Mouse (Mus musculus) lung, embryonic 15.5 days (tissue): ENCODE data around the gene Kcnj16. TPM values are rescaled to one million over a fixed set of nuclear protein-coding genes. Genes with fewer than 3 reads are reported as not detected.
A peak's percentile ranks its signal among the peaks of the same experiment; 100 is the strongest.

ENCODE experiments used
- ATAC-seq: fragments of 200-750 bp; cut with Nextera tagmentation; 2 replicates; pipeline ENCODE4 v1.8.0; 2017; ENCODE audit warnings: moderate number of reproducible peaks, borderline replicate concordance; ENCODE audit not compliant: low FRiP score, low TSS enrichment; ENCODE audit errors: extremely low read depth
- H3K27ac ChIP-seq: fragments of 300-500 bp; sonication (generic); 2 replicates; pipeline ENCODE4 v1.5.1; 2015; ENCODE audit warnings: moderate library complexity, mild to moderate bottlenecking, inconsistent platforms
- H3K27me3 ChIP-seq: fragments of 300-500 bp; sonication (generic); 2 replicates; pipeline ENCODE4 v1.6.1; 2015; ENCODE audit warnings: inconsistent platforms
- H3K36me3 ChIP-seq: fragments of 300-500 bp; sonication (generic); 2 replicates; pipeline ENCODE4 v1.6.1; 2015; ENCODE audit warnings: inconsistent platforms
- H3K4me1 ChIP-seq: fragments of 300-500 bp; sonication (generic); 2 replicates; pipeline ENCODE4 v1.6.1; 2015; ENCODE audit warnings: inconsistent platforms
- H3K4me2 ChIP-seq: fragments of 300-500 bp; sonication (generic); 2 replicates; pipeline ENCODE4 v1.6.1; 2015; ENCODE audit warnings: inconsistent platforms, mild to moderate bottlenecking, moderate library complexity
- H3K4me3 ChIP-seq: fragments of 300-500 bp; sonication (generic); 2 replicates; pipeline ENCODE4 v1.5.1; 2015; ENCODE audit warnings: mild to moderate bottlenecking, inconsistent platforms
- H3K9ac ChIP-seq: fragments of 300-500 bp; sonication (generic); 2 replicates; pipeline ENCODE4 v1.6.1; 2015; ENCODE audit warnings: inconsistent platforms
- H3K9me3 ChIP-seq: fragments of 300-500 bp; sonication (generic); 2 replicates; pipeline ENCODE4 v1.6.1; 2016; ENCODE audit warnings: inconsistent platforms
- WGBS: fragments of 180-500 bp; shearing (Covaris S2); methylation state at CpG from one replicate; pipeline ENCODE4 v1.1.7; 2015; 5-methylcytosine and 5-hydroxymethylcytosine counted together
- polyA plus RNA-seq: library from polyadenylated mRNA; unstranded; fragments of >200 nt; fragmentation: Nextera tagmentation; extraction: Ambion mirVana; gene quantifications from 2 replicates; pipeline ENCODE4 v1.2.1, GENCODE M21; 2015

Gene Kcnj16
- polyA plus RNA-seq: not detected in 2 replicates

DNA sequence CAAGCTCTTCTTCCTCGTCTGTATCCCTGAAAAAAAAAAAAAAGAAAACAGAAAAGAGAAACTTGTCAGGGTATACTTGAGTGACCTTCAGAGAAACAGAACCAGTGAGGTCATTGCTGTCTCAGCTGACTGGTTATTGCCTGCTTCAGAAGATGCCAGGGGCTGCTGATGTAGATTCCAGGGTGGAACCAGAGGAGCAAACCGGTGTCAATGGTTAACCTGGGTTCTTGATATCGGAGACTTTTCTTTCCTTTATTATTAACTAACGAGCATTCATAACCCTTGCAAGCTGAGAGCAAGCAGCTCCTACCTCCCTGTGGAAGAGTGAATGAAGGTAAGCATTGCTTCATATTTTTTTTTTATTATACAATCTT lies at the start of gene Kcnj16:
Gene Kcnj16, plus strand, starts transcription at position 272 of the 374 bp plus-strand sequence.
- H3K27ac ChIP-seq: no peak within 1 kb of the TSS
- no peak within 1 kb of the TSS for H3K4me2 ChIP-seq

DNA sequence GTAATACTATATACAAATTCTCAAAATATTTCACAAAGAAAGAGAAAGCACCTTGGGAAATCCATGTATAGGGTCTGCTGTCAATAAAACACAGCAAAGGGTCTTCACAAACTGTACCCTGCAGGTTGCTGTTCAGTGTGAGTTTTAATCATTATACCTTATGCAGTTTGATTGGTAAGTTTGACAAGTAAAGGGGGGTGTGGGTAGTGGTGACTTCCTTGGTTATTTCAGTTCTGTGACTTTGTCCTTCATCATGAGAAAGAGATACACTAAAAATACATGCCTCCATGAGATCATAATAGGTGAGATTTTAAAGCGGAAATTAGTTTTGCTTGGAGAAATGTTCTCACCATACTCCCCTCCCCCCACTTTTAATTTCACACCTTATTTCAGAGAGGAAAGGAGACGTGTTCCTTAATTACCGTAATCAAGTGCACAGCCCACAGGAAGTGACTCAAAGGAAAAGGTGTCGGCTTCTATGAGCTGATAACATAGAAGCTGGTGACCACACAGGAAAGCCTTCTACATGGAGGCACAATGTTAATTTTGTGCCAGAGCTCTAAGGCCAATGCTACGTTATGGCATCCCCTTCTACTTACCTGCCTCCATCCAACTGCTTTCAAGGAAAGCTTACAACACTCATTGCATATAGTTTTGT lies 48.9 kb upstream of the Kcnj16 start:
- Histone ChIP-seq H3K27me3 (no peaks in the 10 kb centered on the region), H3K4me3 (no peak overlapping the region), H3K27ac (no peak overlapping the region), H3K4me1 (no peaks in the 10 kb centered on the region), H3K36me3 (no peaks in the 10 kb centered on the region), H3K9me3 (no peaks in the 10 kb centered on the region), H3K9ac (no peak overlapping the region), H3K4me2 (no peak overlapping the region)
- 61% methylated on average over 5 of the region's 5 CpGs for WGBS
- ATAC-seq: no peak

More for the DNA sequence above, at the start of gene Kcnj16:
- Histone ChIP-seq H3K9ac (no peak within 1 kb of the TSS), H3K9me3 (no peaks in the 10 kb centered on the region), H3K4me3 (no peak within 1 kb of the TSS), H3K4me1 (no peaks in the 10 kb centered on the region), H3K27me3 (no peaks in the 10 kb centered on the region), H3K36me3 (no peaks in the 10 kb centered on the region)
- WGBS: 57% methylated on average over 4 of the region's 4 CpGs
- no peak for ATAC-seq

DNA sequence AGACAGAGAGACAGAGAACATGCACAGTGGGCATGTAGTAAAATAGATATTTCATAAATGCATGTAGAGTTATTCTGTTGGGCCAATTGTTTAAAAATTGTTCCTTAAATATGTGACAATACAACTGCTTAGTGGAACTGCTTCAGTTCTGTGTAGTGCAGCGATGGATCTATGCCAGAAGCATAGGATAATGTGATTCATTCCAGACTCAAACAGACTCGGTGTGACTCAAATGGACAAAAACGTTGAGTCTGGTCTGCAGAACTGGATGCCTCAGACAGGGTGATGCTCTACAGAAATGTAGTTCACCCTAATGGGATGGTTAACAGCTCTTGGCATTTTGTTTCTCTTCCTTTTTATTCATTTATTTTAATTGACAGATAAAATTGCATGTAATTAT lies 32.1 kb upstream of the Kcnj16 start:
- Histone ChIP-seq H3K4me1 (no peaks in the 10 kb centered on the region), H3K27me3 (no peaks in the 10 kb centered on the region), H3K4me3 (no peak overlapping the region), H3K9ac (no peak overlapping the region), H3K36me3 (no peaks in the 10 kb centered on the region), H3K9me3 (no peaks in the 10 kb centered on the region), H3K4me2 (no peak overlapping the region), H3K27ac (no peak overlapping the region)
- no peak for ATAC-seq
- WGBS: 66% methylated on average over 3 of the region's 3 CpGs

DNA sequence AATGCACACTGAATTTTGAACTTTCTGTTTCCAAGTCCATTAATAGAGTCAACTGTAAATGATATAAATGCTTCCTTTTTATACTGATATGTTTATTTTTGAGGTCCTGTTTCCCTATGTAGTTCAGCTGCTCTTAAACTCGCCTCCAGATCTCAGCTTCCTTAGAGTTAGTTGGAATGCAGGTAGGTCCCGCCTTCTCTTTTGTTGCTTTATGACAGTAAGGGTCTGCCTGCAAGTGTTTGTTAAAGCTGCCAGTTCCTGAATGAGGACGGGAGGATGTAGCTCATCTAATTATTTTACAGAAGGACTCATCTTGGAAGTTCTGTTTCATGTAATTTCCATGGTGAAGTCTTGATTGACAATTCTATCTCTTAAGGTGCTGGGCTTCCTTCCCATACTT lies 25.6 kb upstream of the Kcnj16 start:
- Histone ChIP-seq H3K9ac (no peak overlapping the region), H3K36me3 (no peaks in the 10 kb centered on the region), H3K4me2 (no peak overlapping the region), H3K27me3 (no peaks in the 10 kb centered on the region), H3K4me3 (no peak overlapping the region), H3K27ac (no peak overlapping the region), H3K4me1 (no peaks in the 10 kb centered on the region), H3K9me3 (no peaks in the 10 kb centered on the region)
- ATAC-seq: no peak
- 19% methylated on average over 3 of the region's 3 CpGs for WGBS

DNA sequence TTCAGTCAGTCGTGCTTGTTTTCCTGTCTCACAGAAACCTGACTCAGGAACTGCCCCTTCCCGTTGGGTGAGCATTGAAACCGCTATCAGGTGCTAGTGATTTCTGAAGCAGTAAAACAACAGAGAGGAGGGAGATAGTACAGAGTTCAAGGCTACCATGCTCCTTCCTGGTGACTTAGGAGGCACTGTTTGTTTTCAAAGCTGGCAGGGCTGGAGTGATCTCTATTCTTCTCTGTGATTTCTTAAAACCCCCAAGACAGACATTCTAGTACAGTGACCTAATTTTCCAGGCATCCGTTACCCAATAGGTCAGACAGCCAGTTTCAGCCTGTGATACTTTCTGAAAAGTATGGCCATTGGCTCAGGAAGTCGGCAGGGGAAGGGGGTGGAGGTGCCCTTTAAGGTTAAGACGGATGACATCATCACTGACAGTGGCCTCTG lies 25.1 kb upstream of the Kcnj16 start:
- WGBS: 15% methylated on average over 6 of the region's 6 CpGs
- Histone ChIP-seq H3K4me1 (no peaks in the 10 kb centered on the region), H3K27ac (no peak overlapping the region), H3K36me3 (no peaks in the 10 kb centered on the region), H3K27me3 (no peaks in the 10 kb centered on the region), H3K9ac (no peak overlapping the region), H3K4me2 (no peak overlapping the region), H3K4me3 (no peak overlapping the region), H3K9me3 (no peaks in the 10 kb centered on the region)
- ATAC-seq: no peak

DNA sequence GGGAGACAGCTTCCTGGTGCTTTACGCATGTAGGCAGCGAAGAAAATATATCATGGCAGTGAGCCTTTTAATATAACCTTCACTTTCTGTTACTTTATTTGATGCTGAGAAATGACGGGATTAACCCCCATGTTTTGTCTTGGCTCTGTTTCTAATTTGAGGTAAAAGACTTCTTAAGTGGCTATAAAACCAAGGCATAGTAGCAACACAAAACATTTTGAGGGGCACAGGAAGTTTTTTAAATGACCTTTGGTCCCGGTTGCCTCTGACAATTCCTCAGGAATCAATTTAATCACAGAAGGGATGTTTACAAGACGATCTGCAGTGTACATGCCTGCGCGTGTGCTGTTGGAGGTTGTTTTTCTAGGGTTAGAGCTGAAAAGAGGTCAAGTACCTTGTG lies 11.2 kb upstream of the Kcnj16 start:
- no peak overlapping the region for H3K4me3 ChIP-seq
- no peaks in the 10 kb centered on the region for H3K36me3 ChIP-seq
- no peaks in the 10 kb centered on the region for H3K9me3 ChIP-seq
- H3K4me2 ChIP-seq: no peak overlapping the region
- H3K27me3 ChIP-seq: no peaks in the 10 kb centered on the region
- no peak for ATAC-seq
- 0 out of 2 replicates have a peak, but pooled peaks cover 2% of the 10 kb centered on the region for H3K4me1 ChIP-seq
- H3K27ac ChIP-seq: no peak overlapping the region
- H3K9ac ChIP-seq: no peak overlapping the region
- WGBS: 41% methylated on average over 7 of the region's 7 CpGs

DNA sequence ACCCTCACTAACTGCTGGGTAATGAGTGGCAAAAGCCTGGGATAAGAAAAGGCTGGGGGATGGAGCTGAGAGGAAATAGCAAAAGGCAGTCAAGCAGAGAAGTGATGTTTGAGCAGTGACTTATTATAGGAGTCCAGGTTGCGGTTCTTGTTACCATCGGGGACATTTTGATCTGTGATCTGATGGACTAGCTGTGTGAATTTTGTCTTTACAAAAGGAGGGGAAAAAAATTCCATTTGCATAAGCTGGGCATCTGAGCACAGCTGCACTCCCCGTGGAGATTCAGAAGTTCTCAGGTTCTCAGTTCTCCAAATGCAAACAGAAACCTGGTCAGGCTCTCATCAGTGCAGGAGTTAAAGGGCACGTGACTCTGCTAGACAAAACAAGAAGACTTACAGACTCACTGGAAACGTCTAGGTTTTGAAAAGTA lies 6.2 kb upstream of the Kcnj16 start:
- Histone ChIP-seq H3K4me3 (no peak overlapping the region), H3K4me2 (no peak overlapping the region), H3K4me1 (0 out of 2 replicates have a peak, but pooled peaks cover 3% of the 10 kb centered on the region), H3K36me3 (no peaks in the 10 kb centered on the region), H3K27ac (no peak overlapping the region), H3K27me3 (no peaks in the 10 kb centered on the region), H3K9ac (no peak overlapping the region), H3K9me3 (no peaks in the 10 kb centered on the region)
- 12% methylated on average over 5 of the region's 5 CpGs for WGBS
- ATAC-seq: no peak

DNA sequence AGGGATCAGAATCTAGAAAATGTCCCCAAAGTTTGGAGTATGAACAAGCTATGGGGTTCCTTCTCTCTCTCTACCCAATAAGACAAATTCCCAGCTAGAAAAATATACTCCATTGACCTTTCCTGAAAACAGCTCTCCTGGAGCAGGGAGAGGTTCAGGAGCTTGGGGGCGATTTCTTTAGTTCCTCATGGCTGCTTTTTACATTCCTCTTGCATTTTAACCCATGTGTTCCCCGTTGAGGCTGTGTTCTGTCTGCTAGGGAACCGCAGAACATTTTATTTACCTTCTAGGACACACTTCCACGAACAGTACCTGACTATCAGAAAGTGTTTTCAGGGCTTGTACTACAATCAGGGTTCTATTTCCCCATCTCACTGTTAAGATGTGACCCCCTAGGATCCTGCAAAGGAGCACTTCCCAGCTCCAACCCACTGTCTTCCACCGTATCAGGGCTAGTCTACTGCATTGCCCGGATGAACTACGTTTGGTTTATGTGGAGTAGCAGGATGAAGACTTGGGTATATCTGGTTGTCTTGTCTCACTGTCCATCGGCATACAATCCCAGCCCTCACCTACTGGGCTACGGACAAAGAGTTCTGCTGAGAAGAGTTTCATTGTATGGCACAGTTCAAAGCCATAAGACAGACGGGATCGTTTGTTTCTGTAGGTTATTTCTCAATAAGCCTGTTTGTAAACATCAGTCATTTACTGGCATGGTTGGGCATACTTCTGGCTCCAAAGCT lies 643 bp upstream of the Kcnj16 start:
- Histone ChIP-seq H3K9ac (no peak overlapping the region), H3K4me2 (no peak overlapping the region), H3K9me3 (no peaks in the 10 kb centered on the region), H3K36me3 (no peaks in the 10 kb centered on the region), H3K4me3 (no peak overlapping the region), H3K4me1 (no peaks in the 10 kb centered on the region), H3K27ac (no peak overlapping the region), H3K27me3 (no peaks in the 10 kb centered on the region)
- 65% methylated on average over 11 of the region's 11 CpGs for WGBS
- no peak for ATAC-seq

DNA sequence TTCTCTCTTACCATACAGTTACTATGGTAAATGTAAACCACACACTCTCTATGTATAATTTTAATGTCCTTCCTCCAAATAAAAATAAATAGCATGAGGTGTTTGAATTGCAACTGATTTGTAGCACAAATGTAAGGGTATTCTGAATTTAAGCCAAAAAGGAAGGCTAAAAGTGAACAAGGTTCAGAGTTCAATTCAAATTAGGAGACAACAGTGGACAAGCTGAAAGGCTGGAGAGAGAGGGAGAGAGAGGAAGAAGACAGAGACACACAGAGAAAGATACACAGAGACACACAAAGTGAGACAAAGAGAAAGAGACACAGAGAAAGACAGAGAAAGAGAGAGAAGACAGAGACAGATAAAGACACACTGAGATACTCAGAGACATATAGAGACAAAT lies 1.1 kb downstream of the Kcnj16 start:
- H3K9me3 ChIP-seq: no peaks in the 10 kb centered on the region
- H3K4me3 ChIP-seq: no peak overlapping the region
- H3K4me2 ChIP-seq: no peak overlapping the region

DNA sequence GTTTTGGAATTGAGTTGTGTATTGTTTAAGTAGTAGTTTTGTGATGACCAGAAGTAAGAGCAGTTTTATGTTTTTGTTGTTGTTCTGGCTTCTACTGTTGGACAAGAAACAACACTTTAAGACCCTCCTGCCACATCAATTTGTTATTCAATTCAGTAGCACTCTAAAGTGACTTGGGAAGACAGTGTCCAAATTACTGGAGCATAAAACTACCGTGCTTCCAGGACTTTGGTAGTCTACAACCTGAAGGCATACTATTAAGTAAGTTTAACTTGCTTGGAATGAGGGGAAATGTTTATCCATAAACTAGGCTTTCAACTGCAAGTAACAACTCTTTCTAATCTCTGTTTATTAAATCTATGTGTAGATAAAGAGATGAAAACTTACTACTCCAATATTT lies 17.7 kb downstream of the Kcnj16 start:
- Histone ChIP-seq H3K36me3 (no peaks in the 10 kb centered on the region), H3K9ac (no peak overlapping the region), H3K4me2 (no peak overlapping the region), H3K4me1 (no peaks in the 10 kb centered on the region), H3K4me3 (no peak overlapping the region), H3K27ac (no peak overlapping the region), H3K27me3 (no peaks in the 10 kb centered on the region), H3K9me3 (no peaks in the 10 kb centered on the region)
- 61% methylated on average over 1 of the region's 1 CpGs for WGBS
- no peak for ATAC-seq

More for the DNA sequence above, 1.1 kb downstream of the Kcnj16 start:
- ATAC-seq: no peak
- H3K27ac ChIP-seq: no peak overlapping the region
- H3K36me3 ChIP-seq: no peaks in the 10 kb centered on the region
- H3K9ac ChIP-seq: no peak overlapping the region
- no peaks in the 10 kb centered on the region for H3K4me1 ChIP-seq
- H3K27me3 ChIP-seq: no peaks in the 10 kb centered on the region

DNA sequence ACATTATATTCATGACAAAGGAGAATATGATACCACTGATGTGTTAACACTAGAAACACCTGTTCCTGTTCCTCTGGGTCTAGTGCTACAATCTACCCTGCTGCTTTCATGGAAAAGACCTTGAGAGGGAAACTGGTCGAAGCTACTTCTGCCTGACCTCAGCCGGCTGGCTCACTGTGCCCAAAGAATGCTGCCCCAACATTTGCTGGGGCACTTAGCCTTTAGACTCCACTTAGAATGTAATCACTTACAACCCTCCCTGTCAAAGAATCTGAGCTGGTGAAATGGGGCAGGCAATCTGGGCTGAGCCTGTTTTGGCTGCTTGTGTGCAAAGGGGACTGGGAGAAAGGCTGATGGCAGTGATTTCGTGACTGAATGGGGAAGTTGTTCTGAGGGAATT lies 18.1 kb downstream of the Kcnj16 start:
- Histone ChIP-seq H3K9me3 (no peaks in the 10 kb centered on the region), H3K4me1 (no peaks in the 10 kb centered on the region), H3K9ac (no peak overlapping the region), H3K4me3 (no peak overlapping the region), H3K36me3 (no peaks in the 10 kb centered on the region), H3K4me2 (no peak overlapping the region), H3K27me3 (no peaks in the 10 kb centered on the region), H3K27ac (no peak overlapping the region; the same call in 1 of the 2 replicates)
- no peak for ATAC-seq
- 40% methylated on average over 3 of the region's 3 CpGs for WGBS

DNA sequence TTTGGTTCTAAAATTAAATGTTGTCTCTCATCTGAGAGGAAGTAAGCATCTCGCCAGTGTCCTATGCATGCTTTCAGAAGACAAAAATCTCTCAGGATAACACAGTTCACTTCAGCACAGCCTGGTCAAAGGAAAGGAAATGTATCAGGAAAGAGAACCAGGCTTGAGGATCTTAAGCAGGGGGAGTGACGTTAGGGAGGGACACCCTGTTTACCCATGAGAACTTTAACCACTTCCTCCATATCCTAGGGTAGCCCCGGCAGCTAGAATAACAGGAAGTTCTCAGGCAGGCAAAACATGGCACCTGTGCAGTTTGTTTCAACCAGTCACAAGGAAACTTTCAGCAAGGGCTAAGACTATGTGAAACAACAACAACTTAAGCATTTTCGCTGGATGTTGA lies 25.8 kb downstream of the Kcnj16 start:
- no peaks in the 10 kb centered on the region for H3K9me3 ChIP-seq
- WGBS: 49% methylated on average over 4 of the region's 4 CpGs
- no peaks in the 10 kb centered on the region for H3K36me3 ChIP-seq
- no peak overlapping the region for H3K9ac ChIP-seq
- ATAC-seq: peak; percentile 19; the same call in 1 of the 2 replicates
- no peak overlapping the region for H3K4me2 ChIP-seq
- no peak overlapping the region for H3K27ac ChIP-seq
- H3K27me3 ChIP-seq: no peaks in the 10 kb centered on the region
- H3K4me3 ChIP-seq: no peak overlapping the region
- H3K4me1 ChIP-seq: no peaks in the 10 kb centered on the region
